Mouse (Mus musculus) cerebellum, adult 2 months (tissue): ENCODE measurements at regions not wholly inside any gene's neighbourhood (a gene's known extent, or its start where the extent isn't known, plus 50 kb on each side); places are given as distances from the start of the nearest gene placed in this dataset.
"Not testable (repeated sequence)": the region's sequence is repeated elsewhere in the genome, so short reads cannot be mapped to it uniquely, and the experiment has no call there.

ENCODE experiments used
- CTCF ChIP-seq: fragments of 200-500 bp; IDR thresholded peaks from 2 replicates; pipeline ENCODE4 v1.5.1; 2011; ENCODE audit warnings: low read depth, mild to moderate bottlenecking, control low read depth, low read length, moderate library complexity, borderline replicate concordance; ENCODE audit not compliant: insufficient read depth
- POLR2A ChIP-seq: fragments of 200-500 bp; IDR thresholded peaks from 2 replicates; pipeline ENCODE4 v1.6.1; 2011; ENCODE audit warnings: low read length, control low read depth, borderline replicate concordance; ENCODE audit not compliant: insufficient read depth

- TF ChIP-seq CTCF, POLR2A: not testable (repeated sequence)
These were observed 84.4 kb downstream of the 1700018G05Rik start for GRCm38 (mm10) chrX:103012298-103013243.
